Mouse (Mus musculus): ENCODE results near the gene Olfr576.

Olfr576 gene

DNA sequence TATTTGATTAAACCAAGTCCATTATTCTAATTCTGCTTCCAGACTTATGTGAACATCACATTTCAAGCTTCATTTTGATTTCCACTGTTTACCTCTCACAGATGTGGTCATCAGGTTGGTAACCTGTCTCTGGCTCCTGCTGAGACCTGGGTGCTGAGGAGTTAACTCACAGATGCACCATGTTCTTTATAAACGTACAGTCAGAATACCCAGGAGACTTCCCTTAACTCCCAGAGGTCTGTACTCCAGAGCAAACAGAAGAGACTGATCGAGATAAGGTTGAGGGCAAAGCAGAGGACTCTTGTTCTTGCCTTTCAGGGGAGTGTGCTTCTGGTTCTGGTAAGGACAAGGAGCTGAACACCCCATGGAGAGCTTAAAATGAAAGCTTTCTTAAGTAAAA is at the start of gene Olfr576:
TSS of gene Olfr576 (plus strand) at position 301 of the 400 bp plus-strand sequence.
- in situ Hi-C loops (cut with MboI; ENCODE audit: low pct_unique_long_range_greater_than_20kb in 1 of 2, low sequenced_read_pairs in 2 of 2, unreplicated experiment in 1 of 2) = no loop called here

DNA sequence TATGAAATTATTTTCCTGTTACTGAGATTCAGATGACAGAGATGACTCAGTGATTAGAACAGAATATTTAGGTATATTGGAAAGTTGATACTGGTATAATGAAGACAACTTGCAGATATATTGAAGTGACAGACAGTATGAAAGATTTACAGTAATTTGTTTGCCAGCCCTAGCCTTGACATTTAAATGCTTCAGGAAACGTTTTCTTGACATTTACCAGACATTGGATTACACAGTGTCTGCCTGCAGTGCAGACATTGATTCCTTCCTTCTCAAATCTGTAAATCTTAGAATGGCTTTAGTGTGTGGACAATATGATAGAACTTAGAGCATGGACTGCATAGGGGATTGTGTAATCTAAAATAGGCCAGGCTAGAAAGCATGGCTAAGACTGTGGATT is 47.2 kb upstream of the Olfr576 start:
- in situ Hi-C loops (cut with MboI; ENCODE audit: low pct_unique_long_range_greater_than_20kb in 1 of 2, low sequenced_read_pairs in 2 of 2, unreplicated experiment in 1 of 2) = loop anchor here (10.0 to 25.0 kb wide), 3 partner anchors 220 to 403 kb away; partner anchors contain the start of gene Olfr557 (in 1 of the 2)

DNA sequence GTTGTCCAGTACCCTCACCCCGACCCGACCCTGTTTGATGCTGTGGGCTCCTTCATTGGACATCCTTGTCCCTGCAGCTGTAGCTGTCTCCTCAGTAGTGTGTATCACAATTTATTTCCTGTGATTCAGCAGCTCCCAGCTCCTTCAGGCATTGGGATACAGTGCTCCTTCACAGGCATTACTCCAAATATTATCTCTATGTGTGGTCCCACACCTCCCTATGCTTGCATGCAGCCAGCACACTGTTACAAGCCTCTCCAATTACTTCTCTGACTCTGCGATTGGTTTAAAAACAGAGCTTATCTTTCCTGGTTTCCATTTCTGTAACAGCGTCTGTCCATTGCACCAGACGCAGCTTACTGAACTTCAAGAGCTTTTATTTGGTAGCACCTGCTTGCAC is 46.1 kb upstream of the Olfr576 start:
- in situ Hi-C loops (cut with MboI; ENCODE audit: low pct_unique_long_range_greater_than_20kb in 1 of 2, low sequenced_read_pairs in 2 of 2, unreplicated experiment in 1 of 2) = loop anchor here (10.0 to 25.0 kb wide), 3 partner anchors 222 to 404 kb away; partner anchors contain the start of gene Olfr557 (in 1 of the 2)

DNA sequence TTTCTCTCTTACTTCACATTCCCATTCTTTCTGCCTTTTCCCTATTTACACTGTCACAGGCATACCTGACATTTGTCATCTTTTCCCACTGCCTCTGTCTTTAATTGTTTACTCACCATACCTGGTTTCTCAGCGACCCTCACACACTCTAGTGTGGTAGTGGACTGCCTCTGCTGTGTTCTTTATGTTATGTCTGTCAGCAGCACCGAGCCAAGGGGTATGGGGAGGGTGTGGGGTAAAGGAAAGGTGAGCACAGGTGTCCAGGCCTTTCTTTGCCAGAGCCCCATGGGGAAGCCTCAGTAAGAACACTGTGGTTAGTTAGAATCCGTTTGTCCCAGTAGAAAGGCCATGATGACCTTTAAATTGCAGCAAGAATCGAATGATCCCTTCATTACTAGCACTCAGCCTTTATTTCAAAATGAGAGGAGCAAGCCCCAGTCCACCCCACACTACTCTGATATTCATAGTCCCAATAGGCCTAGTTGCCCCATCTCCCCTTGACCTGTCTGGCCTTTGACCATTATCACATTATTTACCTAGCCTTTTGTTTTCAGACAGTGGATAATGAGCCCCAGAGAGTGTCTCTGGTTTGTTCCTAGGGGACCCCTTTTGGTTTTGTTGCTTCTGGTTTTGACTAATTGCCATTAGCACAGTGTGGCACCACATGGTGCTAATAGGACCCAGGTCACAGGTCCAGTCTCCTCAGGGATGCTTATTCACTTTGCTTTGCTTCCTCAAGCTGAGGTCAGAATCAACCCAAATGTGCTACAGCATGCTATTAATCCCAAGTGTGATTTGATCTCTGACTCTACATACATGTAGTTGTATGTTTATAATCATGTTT is 45.2 kb upstream of the Olfr576 start, which contains the start of gene Olfr571:
TSS of gene Olfr571 (minus strand) at position 505 of the 844 bp plus-strand sequence.
- in situ Hi-C loops (cut with MboI; ENCODE audit: low pct_unique_long_range_greater_than_20kb in 1 of 2, low sequenced_read_pairs in 2 of 2, unreplicated experiment in 1 of 2) = loop anchor here (10.0 to 25.0 kb wide), 3 partner anchors 222 to 405 kb away; partner anchors contain the start of gene Olfr557 (in 1 of the 2)

DNA sequence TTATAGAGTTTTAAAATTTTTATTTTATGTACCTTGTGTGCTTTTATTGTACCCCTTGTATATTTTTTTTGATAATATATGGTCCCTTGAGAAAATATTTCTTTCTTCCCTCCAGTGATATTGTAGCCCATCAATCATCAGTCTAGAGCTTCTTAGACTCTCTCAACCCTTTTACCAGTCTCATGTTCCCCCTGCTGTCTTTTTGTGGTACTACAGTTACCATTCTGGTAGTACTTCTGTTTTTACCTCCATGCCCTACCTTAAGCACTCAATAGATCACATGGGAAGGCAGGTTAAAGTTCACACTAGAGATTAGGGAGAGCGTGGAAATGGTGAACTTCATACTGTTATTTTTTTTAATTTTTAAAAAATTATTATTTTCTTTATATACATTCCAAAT is 42.8 kb upstream of the Olfr576 start:
- in situ Hi-C loops (cut with MboI; ENCODE audit: low pct_unique_long_range_greater_than_20kb in 1 of 2, low sequenced_read_pairs in 2 of 2, unreplicated experiment in 1 of 2) = loop anchor here (10.0 to 25.0 kb wide), 3 partner anchors 225 to 407 kb away; partner anchors contain the start of gene Olfr557 (in 1 of the 2)

DNA sequence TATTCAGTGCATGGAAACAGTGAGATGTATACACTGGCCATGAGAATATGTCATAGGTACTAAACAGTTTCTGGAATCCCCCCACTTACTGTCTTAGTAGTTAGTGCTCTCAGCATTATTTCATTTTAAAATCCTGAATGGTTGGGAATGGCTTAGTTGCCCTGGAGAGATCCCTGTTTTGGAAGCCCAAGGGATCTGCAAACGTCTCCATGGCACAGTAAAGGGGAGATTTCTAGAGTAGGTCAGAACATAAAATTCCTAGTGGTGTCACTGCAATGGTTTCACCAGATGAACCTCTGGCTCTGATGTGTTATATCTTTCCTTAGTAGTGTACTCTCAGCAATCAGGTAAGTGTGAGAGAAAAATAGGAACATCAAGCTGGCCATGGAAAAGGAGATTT is 38.4 kb upstream of the Olfr576 start, which contains the start of gene Olfr572:
TSS of gene Olfr572 (plus strand) at position 301 of the 400 bp plus-strand sequence.
- in situ Hi-C loops (cut with MboI; ENCODE audit: low pct_unique_long_range_greater_than_20kb in 1 of 2, low sequenced_read_pairs in 2 of 2, unreplicated experiment in 1 of 2) = loop anchor here in 1 of 2 experiments (25.0 kb wide), 1 partner anchor 412 kb away; no protein-coding TSS in a partner anchor

DNA sequence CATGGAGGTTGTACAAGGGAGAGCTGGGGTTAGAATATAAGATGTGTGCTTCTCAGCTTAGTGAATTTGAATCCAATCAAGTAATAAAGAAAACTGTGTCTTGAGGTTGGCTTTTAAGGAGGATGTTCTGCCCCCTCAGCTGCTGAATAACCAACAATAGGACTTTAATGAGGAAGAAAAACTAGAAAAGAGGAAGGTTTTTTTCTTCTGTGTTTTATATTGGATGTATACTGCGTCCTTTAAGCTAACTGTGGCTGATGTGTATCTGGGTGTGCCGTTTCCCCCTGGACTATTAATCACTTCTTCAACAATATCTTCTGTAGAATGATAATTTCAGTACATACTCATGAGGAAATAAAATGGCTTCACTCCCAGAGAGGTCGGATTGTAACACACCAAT is 35.4 kb upstream of the Olfr576 start:
- in situ Hi-C loops (cut with MboI; ENCODE audit: low pct_unique_long_range_greater_than_20kb in 1 of 2, low sequenced_read_pairs in 2 of 2, unreplicated experiment in 1 of 2) = no loop called here

DNA sequence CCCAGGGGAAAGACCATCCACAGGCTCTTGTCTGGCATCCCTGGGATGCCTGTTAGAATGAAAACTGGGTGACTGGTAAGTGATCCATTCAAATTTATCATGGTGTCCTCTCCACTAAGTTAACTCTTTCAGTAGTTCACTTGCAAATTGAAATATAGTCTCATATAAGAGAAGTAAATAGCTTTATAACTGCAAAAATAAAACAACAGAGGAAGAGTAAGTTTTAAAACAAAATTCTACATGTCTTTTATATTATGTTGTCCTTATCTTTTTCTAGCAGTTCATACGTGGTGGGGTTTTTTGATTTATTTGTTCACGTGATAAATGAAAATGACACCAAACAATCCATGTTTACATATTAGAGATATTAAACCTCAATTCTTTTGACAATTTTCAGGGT is 20.0 kb upstream of the Olfr576 start, which contains the start of gene Olfr573-ps1:
TSS of gene Olfr573-ps1 (minus strand) at position 101 of the 400 bp plus-strand sequence.
- in situ Hi-C loops (cut with MboI; ENCODE audit: low pct_unique_long_range_greater_than_20kb in 1 of 2, low sequenced_read_pairs in 2 of 2, unreplicated experiment in 1 of 2) = no loop called here

DNA sequence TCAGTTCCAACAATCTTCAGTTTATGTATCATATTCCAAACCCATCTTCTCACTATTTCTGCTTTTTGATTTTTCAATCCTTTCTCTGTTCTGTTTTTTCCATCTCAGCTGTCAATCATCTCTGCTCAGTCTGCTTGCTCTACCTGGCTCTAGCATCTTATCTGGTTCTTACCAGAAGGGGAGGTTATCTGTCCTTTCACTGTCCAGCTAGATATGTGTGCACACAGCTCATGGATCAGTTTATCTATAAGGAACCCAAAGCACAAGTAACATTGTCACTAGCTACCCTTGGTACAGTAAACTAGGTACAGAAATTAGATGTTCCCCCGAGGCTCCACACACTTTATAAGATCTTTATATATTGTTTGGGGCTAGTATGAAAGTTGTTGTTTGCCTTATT is 19.0 kb upstream of the Olfr576 start:
- in situ Hi-C loops (cut with MboI; ENCODE audit: low pct_unique_long_range_greater_than_20kb in 1 of 2, low sequenced_read_pairs in 2 of 2, unreplicated experiment in 1 of 2) = no loop called here

DNA sequence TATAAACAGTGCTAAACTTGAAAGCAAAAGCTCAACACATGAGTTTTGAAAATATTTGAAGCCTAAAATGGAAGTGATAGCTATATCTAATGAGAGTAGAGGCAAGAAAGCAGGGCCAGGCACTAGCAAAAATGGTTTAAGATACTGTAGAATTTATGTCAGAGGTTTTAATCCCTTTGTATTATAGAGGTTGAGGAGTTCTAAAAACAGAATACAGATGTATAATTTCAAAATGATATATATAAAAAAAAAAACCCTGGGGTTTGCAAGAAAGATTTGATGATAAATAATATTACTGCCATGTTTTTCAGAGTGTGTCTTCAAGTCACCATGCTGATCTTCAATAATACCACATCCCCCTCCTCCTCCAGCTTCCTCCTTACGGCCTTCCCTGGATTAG is 14.3 kb upstream of the Olfr576 start, which contains the start of gene Olfr574:
TSS of gene Olfr574 (plus strand) at position 301 of the 400 bp plus-strand sequence.
- in situ Hi-C loops (cut with MboI; ENCODE audit: low pct_unique_long_range_greater_than_20kb in 1 of 2, low sequenced_read_pairs in 2 of 2, unreplicated experiment in 1 of 2) = no loop called here

DNA sequence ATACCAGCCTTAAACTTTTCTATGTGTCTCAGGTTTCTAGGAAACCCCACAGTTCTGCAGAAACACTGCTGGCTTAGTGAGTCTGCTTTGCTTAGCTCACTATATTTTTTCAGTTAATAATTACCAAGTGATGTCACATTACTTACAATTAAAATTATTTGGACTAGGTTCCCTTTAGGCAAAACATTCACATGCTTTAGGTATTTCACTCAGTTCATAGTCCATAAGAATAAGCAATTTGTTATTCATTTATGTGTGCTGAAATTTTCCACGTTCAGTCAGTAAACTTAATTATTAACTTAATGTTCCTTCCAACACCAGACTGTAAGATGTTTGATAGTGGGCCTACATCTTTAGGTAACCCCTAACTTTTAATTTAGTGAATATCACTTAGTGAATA is 11.7 kb upstream of the Olfr576 start:
- in situ Hi-C loops (cut with MboI; ENCODE audit: low pct_unique_long_range_greater_than_20kb in 1 of 2, low sequenced_read_pairs in 2 of 2, unreplicated experiment in 1 of 2) = no loop called here

DNA sequence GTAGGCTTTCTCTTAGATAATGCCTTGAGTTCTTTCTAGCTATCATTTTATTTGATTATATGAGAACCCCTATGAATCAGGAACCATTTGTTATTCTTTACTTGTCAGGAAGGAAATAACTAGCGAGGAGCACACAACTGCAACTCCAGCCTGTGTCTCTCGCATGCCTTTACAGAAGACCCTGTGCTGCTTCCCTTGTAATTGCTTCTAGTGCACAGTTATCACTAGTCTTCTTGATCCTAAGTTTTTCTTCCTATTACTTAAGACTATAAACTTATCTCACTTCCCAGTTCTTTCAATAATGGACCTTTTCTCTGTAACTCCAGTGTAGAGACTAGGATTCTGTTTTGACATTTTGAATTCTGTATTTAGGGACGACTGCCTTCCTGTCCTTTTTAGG is 4.3 kb upstream of the Olfr576 start:
- in situ Hi-C loops (cut with MboI; ENCODE audit: low pct_unique_long_range_greater_than_20kb in 1 of 2, low sequenced_read_pairs in 2 of 2, unreplicated experiment in 1 of 2) = no loop called here

DNA sequence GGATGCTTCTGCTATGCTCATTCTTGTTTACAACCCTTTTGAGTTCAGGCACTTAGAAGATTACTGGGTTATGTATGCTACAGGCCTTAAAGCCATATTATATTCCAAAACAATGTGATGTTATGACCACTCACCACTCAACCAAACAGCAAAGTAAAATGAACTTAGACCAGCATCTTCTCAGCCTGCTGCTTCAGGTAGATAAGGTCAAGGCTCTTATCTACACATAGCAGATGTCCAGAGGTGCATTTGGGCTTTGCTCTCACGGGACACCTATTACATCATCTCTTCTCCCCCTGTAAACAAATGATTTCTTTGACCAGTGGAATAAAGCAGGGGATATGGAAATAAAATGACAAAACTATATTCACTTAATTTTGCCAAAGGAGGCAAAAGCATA is 3.9 kb upstream of the Olfr576 start, which contains the start of gene Olfr575:
TSS of gene Olfr575 (minus strand) at position 183 of the 400 bp plus-strand sequence.
- in situ Hi-C loops (cut with MboI; ENCODE audit: low pct_unique_long_range_greater_than_20kb in 1 of 2, low sequenced_read_pairs in 2 of 2, unreplicated experiment in 1 of 2) = no loop called here

DNA sequence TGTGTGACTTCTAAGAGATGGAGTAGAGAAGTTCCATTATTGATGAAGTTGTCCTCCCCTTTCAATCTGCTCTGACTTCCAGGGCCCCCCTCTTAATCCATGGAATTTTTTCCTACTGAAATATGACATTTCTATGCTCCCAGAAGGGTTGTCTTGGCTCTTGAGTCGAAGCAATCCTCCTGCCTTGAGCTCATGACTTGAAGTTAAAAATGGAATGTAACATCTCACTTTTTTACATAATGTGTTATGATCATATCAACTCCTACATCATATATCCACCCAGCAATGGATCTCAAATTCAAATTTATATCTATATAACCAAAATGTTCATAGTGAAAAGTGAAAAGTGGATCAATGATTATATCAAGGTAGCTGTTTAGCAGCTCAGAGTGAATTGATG is 11.9 kb downstream of the Olfr576 start:
- in situ Hi-C loops (cut with MboI; ENCODE audit: low pct_unique_long_range_greater_than_20kb in 1 of 2, low sequenced_read_pairs in 2 of 2, unreplicated experiment in 1 of 2) = no loop called here

DNA sequence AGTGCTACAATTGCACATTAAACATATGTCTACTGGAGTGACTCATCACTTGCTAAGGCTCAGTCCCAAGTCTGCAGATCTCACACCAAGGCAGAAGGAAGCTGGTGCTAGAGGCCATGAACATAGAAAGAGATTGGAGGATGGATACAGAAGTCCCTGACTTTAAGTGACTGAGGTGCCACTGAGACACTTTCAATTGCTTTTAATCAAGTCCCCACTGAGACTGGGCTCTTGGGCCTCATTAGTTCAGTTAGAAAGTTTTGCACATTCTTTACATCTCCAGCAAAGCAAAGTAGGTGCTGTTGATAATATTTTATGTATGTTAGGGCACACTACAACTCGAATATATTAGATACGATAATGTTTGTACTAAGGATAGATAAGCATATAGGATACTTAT is 13.4 kb downstream of the Olfr576 start, which contains the start of gene Olfr577:
TSS of gene Olfr577 (minus strand) at position 101 of the 400 bp plus-strand sequence.
- in situ Hi-C loops (cut with MboI; ENCODE audit: low pct_unique_long_range_greater_than_20kb in 1 of 2, low sequenced_read_pairs in 2 of 2, unreplicated experiment in 1 of 2) = no loop called here

DNA sequence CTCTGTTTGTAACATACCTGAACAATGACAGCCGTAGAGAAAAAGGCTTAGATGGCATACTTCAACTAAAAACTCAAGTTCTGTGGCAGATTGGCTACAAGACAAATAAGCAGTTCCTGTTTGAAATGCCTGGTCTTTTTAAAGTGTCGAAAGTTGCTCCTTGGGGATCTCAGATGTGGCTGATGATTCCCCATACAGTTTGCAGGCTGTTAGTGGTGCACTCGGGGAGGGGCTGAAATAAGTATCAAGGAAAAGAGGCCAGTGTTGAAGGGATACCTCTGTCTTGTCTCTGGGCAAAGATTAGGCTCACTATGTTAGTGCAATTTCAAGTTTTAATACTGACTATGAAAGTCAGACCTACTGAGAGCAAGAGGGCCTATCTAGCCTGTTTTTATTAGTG is 26.8 kb downstream of the Olfr576 start, which contains the start of gene Olfr578:
TSS of gene Olfr578 (minus strand) at position 101 of the 400 bp plus-strand sequence.
- in situ Hi-C loops (cut with MboI; ENCODE audit: low pct_unique_long_range_greater_than_20kb in 1 of 2, low sequenced_read_pairs in 2 of 2, unreplicated experiment in 1 of 2) = no loop called here
